Mouse (Mus musculus) midbrain, embryonic 16.5 days (tissue): ENCODE results near the gene Dffb. TPM values are rescaled to one million over a fixed set of nuclear protein-coding genes. Genes with fewer than 3 reads are reported as not detected.
"Not testable (repeated sequence)": the region's sequence is repeated elsewhere in the genome, so short reads cannot be mapped to it uniquely, and the experiment has no call there.

Source experiments
- ATAC-seq: fragments of 200-750 bp; cut with Nextera tagmentation; 2 replicates; pipeline ENCODE4 v1.8.0; 2017; ENCODE audit warnings: moderate TSS enrichment
- H3K27ac ChIP-seq: fragments of 300-500 bp; sonication (generic); 2 replicates; pipeline ENCODE4 v1.5.1; 2014; ENCODE audit warnings: mild to moderate bottlenecking, low read length, mixed read lengths
- H3K27me3 ChIP-seq: fragments of 300-500 bp; sonication (generic); 2 replicates; pipeline ENCODE4 v1.6.1; 2014; ENCODE audit warnings: low read depth, low read length, mixed read lengths; ENCODE audit not compliant: control insufficient read depth, insufficient read depth
- H3K36me3 ChIP-seq: fragments of 300-500 bp; sonication (generic); 2 replicates; pipeline ENCODE4 v1.6.1; 2014; ENCODE audit warnings: mild to moderate bottlenecking, low read length, moderate library complexity, mixed read lengths; ENCODE audit not compliant: control insufficient read depth, insufficient read depth
- H3K4me1 ChIP-seq: fragments of 300-500 bp; sonication (generic); 2 replicates; pipeline ENCODE4 v1.6.1; 2014; ENCODE audit warnings: mild to moderate bottlenecking, low read length, mixed read lengths; ENCODE audit not compliant: control insufficient read depth, insufficient read depth
- H3K4me2 ChIP-seq: fragments of 300-500 bp; sonication (generic); 2 replicates; pipeline ENCODE4 v1.6.1; 2014; ENCODE audit warnings: mild to moderate bottlenecking, low read length, mixed read lengths
- H3K4me3 ChIP-seq: fragments of 300-500 bp; sonication (generic); 2 replicates; pipeline ENCODE4 v1.5.1; 2014; ENCODE audit warnings: low read depth, mild to moderate bottlenecking, low read length, moderate library complexity, mixed read lengths
- H3K9ac ChIP-seq: fragments of 300-500 bp; sonication (generic); 2 replicates; pipeline ENCODE4 v1.6.1; 2014; ENCODE audit warnings: low read depth, low read length, mixed read lengths
- H3K9me3 ChIP-seq: fragments of 300-500 bp; sonication (generic); replicated peaks from 2 replicates; pipeline ENCODE4 v1.6.1; 2014; ENCODE audit warnings: mild to moderate bottlenecking, low read length, mixed read lengths; ENCODE audit not compliant: control insufficient read depth, poor library complexity, severe bottlenecking
- WGBS: fragments of 180-500 bp; shearing (Covaris S2); extraction: QIAGEN DNeasy Blood & Tissue Kit; methylation state at CpG from one replicate; pipeline ENCODE4 v1.1.7; 2014; 5-methylcytosine and 5-hydroxymethylcytosine counted together
- polyA plus RNA-seq: library from polyadenylated mRNA; unstranded; fragments of >200 nt; fragmentation: Nextera tagmentation; extraction: Ambion mirVana; gene quantifications from 2 replicates; pipeline ENCODE4 v1.2.1, GENCODE M21; 2015

Dffb gene
- polyA plus RNA-seq, 1 experiment from 2014 or later, result 11.5 TPM

DNA sequence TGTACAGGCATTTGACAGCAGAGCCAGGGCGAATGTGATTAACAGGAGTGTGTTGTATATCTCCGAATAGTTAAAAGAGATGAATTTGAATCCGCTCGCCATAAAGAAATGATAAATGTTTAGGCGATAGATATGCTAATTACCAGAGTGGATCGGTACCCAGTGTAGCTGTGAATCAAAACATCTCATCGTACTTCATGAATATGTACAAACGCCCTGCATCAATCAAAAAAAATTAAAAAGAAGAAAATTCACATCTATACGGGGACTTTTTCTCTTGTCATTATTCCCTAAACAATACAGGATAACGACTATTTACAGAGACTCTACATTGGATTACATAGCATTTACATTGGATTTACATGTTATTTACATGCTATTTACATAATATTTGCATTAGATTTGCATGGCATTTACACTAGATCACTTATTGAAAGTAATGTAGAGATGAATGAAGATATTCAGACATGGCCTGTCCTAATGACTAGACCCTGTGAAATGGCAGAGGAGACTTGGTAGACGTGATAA lies 46.1 kb downstream of the Dffb start:
- 26% methylated on average over 11 of the region's 11 CpGs for WGBS
- H3K27me3 ChIP-seq, result peaks cover 6% of the 10 kb centered on the region
- H3K9ac ChIP-seq, result no peak overlapping the region
- H3K4me1 ChIP-seq, result peaks cover 3% of the 10 kb centered on the region; the same call in 1 of the 2 replicates
- no peak overlapping the region for H3K27ac ChIP-seq
- no peak for ATAC-seq
- H3K36me3 ChIP-seq, result no peaks in the 10 kb centered on the region
- no peaks in the 10 kb centered on the region for H3K9me3 ChIP-seq
- no peak overlapping the region for H3K4me3 ChIP-seq
- H3K4me2 ChIP-seq, result no peak overlapping the region

DNA sequence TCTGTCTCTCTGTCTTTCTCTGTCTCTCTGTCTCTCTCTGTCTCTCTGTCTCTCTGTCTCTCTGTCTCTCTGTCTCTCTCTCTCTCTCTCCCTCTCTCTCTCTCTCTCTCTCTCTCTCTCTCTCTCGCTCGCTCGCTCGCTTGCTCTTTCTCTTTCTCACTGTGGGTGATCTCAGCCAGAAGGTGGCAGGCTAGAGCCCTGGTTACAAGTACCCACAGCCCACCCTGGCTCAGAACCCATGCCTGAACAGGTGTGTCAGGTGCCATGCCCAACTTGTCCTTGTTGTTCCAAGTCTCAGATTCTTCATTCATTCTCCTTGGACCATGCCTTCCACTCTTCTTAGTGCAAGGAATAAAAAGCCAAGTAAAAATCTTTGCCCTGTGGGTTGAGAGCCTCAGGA lies 52.8 kb downstream of the Dffb start:
- WGBS, result 36% methylated on average over 4 of the region's 4 CpGs
- H3K4me2 ChIP-seq, H3K9me3 ChIP-seq, H3K9ac ChIP-seq, H3K4me3 ChIP-seq, H3K36me3 ChIP-seq, H3K27ac ChIP-seq, ATAC-seq, H3K27me3 ChIP-seq: not testable (repeated sequence)
- peaks cover 14% of the 10 kb centered on the region for H3K4me1 ChIP-seq

DNA sequence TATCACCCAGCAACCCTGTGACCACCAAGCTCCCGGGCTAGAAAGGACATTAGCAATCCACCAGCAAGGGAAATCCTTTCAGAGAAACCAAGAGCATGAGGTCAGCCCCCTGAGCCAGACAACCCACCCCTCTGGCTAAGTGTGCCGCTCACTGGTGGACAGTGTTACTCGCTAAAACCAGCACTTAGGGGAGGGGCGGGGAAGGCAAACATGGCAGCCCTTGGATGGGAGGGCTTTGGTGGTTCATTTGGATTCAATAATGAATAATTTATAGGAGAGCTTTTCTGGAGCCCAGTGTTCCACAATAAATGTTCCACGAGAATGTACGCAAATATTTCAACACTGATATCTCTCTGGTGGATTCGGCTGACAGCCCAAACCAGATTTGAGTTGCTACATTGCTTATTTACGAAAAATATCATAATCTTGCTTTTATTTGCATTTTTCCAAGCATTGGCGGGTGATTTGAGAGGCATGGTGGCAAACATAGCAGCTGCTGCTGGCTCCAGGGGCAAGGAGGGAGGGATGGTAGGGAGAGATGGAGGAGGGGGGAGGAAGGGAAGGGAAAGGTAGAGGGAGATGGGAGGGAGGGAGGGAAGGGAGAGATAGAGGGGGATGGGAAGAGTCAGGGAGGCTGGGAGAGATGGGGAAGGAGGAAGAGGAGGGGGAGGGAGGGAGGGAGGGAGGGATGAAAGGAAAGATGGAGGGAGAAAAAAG lies 54.3 kb downstream of the Dffb start:
- Histone ChIP-seq H3K4me2 (0 out of 2 replicates have a peak overlapping the region, but pooled peaks have one; percentile 19), H3K9ac (no peak overlapping the region), H3K4me1 (peaks cover 14% of the 10 kb centered on the region), H3K36me3 (no peaks in the 10 kb centered on the region), H3K27me3 (peaks cover 5% of the 10 kb centered on the region; the same call in 1 of the 2 replicates), H3K27ac (peak overlapping the region; percentile 35), H3K4me3 (no peak overlapping the region), H3K9me3 (no peaks in the 10 kb centered on the region)
- peak; percentile 28; the same call in 1 of the 2 replicates for ATAC-seq
- 37% methylated on average over 9 of the region's 9 CpGs for WGBS

DNA sequence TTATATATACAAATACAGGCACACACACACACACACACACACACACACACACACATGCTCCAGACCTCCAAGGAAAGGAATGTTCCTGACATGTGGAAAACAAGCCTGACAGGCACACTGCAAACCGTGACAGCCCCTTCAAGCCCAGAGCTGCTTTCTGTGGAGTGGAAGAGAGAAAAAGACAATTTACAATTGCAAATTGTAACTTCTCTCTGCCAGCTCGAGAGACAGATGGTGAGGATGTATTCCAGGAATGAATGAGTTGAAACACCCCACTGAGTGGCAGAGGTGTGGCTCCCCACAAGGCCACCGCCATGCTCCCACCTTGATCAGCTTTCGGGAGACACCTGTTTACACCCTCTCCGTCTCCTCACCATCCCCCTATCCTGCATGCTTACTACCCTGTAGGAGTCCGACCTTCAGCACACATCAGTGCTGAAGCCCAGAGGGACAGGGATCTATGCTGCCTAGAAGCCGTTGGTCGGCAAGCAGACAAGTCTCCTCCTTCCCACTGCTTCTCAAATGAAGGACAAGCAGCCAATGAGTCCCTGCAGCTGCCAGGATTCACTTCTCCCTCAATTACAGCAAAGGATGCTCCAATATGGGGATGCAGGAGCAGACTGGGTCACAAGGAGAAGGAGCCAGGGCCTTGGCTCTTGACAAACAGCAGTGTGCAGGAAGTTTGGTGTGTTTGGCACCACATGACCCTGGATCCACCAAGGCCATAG lies 57.0 kb downstream of the Dffb start:
- peak overlapping the region; percentile 70 for H3K27ac ChIP-seq
- H3K4me3 ChIP-seq, result no peak overlapping the region
- peaks cover 14% of the 10 kb centered on the region for H3K4me1 ChIP-seq
- no peaks in the 10 kb centered on the region for H3K27me3 ChIP-seq
- H3K36me3 ChIP-seq, result no peaks in the 10 kb centered on the region
- H3K9ac ChIP-seq, result no peak overlapping the region
- no peaks in the 10 kb centered on the region for H3K9me3 ChIP-seq
- 43% methylated on average over 8 of the region's 8 CpGs for WGBS
- H3K4me2 ChIP-seq, result no peak overlapping the region
- no peak for ATAC-seq

Other genes starting within 250 kb of the Dffb start
- 55.5 and 56.8 TPM in 2 replicates for gene A430005L14Rik, start 17.9 kb downstream of the Dffb start, polyA plus RNA-seq
- 16.9 and 17.6 TPM in 2 replicates for gene Cep104, start 68 bp upstream of the Dffb start, polyA plus RNA-seq
- 12.9 and 17.3 TPM in 2 replicates for gene Lrrc47, start 36.6 kb upstream of the Dffb start, polyA plus RNA-seq
- gene Smim1, start 51.1 kb upstream of the Dffb start, polyA plus RNA-seq, result 7.1 and 9.7 TPM in 2 replicates
- not detected in 2 replicates for gene Ccdc27, start 67.6 kb upstream of the Dffb start, polyA plus RNA-seq
- 0.90 and 1.1 TPM in 2 replicates for gene Trp73, start 165.1 kb upstream of the Dffb start, polyA plus RNA-seq
- gene Wrap73, start 167.2 kb upstream of the Dffb start, polyA plus RNA-seq, result 43.5 and 45.6 TPM in 2 replicates
- gene Tprgl, start 185.5 kb upstream of the Dffb start, polyA plus RNA-seq, result 214 and 223 TPM in 2 replicates
- gene Megf6, start 195.6 kb upstream of the Dffb start, polyA plus RNA-seq, result 9.3 and 10.6 TPM in 2 replicates